In genomic region chr2:59289411-59289810, GRCm38 (mm10) we compare ENCODE assay signal across 27 mouse cellular contexts.
"Had no signal": no experiment of that assay in that cellular context is flagged by ENCODE, and none has a peak within 500 bp of the region (broad histone marks: within the 10 kb centered on the region; RNA-seq: fewer than 3 reads in every experiment).

No protein-coding gene starts in this region.

- DNase-seq: gastrocnemius, adult 2 months; gastrocnemius, postnatal 10 days; gastrocnemius, postnatal 36 days; heart, adult 11 months; heart, adult 2 months; heart, postnatal 14 days; heart, postnatal 36 days; kidney, adult 11 months; kidney, adult 2 months; kidney, adult 9 months; kidney, postnatal 14 days; kidney, postnatal 36 days; liver; liver, embryonic 13.5 days had no signal

- H3K27ac ChIP-seq: gastrocnemius, adult 2 months; heart, adult 2 months; heart, embryonic 13.5 days; heart, embryonic 15.5 days; hindbrain, embryonic 13.5 days; hindbrain, embryonic 15.5 days; hindbrain, postnatal 0 days; kidney, embryonic 15.5 days; kidney, postnatal 0 days; left cerebral cortex, adult 2 months; limb, embryonic 10.5 days; limb, embryonic 12.5 days; liver, embryonic 13.5 days had no signal

- H3K9ac ChIP-seq: heart, embryonic 13.5 days; heart, embryonic 15.5 days; hindbrain, embryonic 13.5 days; hindbrain, embryonic 15.5 days; kidney, embryonic 15.5 days; limb, embryonic 12.5 days; liver, embryonic 13.5 days had no signal

- H3K36me3 ChIP-seq: heart, embryonic 15.5 days; hindbrain, embryonic 13.5 days; hindbrain, embryonic 15.5 days; kidney, embryonic 15.5 days; limb, embryonic 10.5 days; limb, embryonic 12.5 days; liver, embryonic 13.5 days had no signal

- H3K4me1 ChIP-seq: hindbrain, embryonic 15.5 days; liver, embryonic 13.5 days had no signal

- H3K4me3 ChIP-seq: gastrocnemius, adult 2 months; heart, adult 2 months; heart, embryonic 13.5 days; heart, embryonic 15.5 days; hindbrain, embryonic 13.5 days; hindbrain, embryonic 15.5 days; kidney, embryonic 15.5 days; left cerebral cortex, adult 2 months; limb, embryonic 10.5 days; limb, embryonic 12.5 days; liver, embryonic 13.5 days had no signal

- H3K4me2 ChIP-seq: heart, embryonic 11.5 days; heart, embryonic 13.5 days; heart, embryonic 15.5 days; hindbrain, embryonic 13.5 days; hindbrain, embryonic 15.5 days; kidney, embryonic 15.5 days; limb, embryonic 12.5 days; liver, embryonic 11.5 days; liver, embryonic 13.5 days had no signal

- H3K27me3 ChIP-seq: heart, embryonic 13.5 days; heart, embryonic 15.5 days; hindbrain, embryonic 13.5 days; hindbrain, embryonic 15.5 days; kidney, embryonic 15.5 days; limb, embryonic 12.5 days; liver, embryonic 13.5 days had no signal

- ATAC-seq: hindbrain, postnatal 0 days; intestine, embryonic 16.5 days had no signal

- H3K9me3 ChIP-seq: heart, embryonic 13.5 days; heart, embryonic 15.5 days; hindbrain, embryonic 13.5 days; hindbrain, embryonic 15.5 days; kidney, embryonic 15.5 days; limb, embryonic 10.5 days; limb, embryonic 12.5 days; liver, embryonic 13.5 days had no signal
